Mouse (Mus musculus): ENCODE measurements around the gene Kcp. TPM values are rescaled to one million over a fixed set of nuclear protein-coding genes. Genes with fewer than 3 reads are reported as not detected.

Gene Kcp
- polyA plus RNA-seq, 1 experiment = 3.0 TPM

- Histone ChIP-seq H3K4me3 (ENCODE audit: low read depth, low read length) (no peak overlapping the region), H3K4me1 (ENCODE audit: control insufficient read depth, insufficient read depth, insufficient read length, low read length) (no peaks in the 10 kb centered on the region), H3K27ac (ENCODE audit: insufficient read depth, low read depth, low read length) (no peak overlapping the region), H3K36me3 (ENCODE audit: control insufficient read depth, insufficient read depth, low read length) (peaks cover 37% of the 10 kb centered on the region), H3K27me3 (ENCODE audit: control insufficient read depth, insufficient read depth, low read length) (no peaks in the 10 kb centered on the region)
- 86% methylated on average over 6 of the region's 6 CpGs for WGBS
- TF ChIP-seq POLR2A (IDR thresholded peaks at IDR 0.05; ENCODE audit: low read depth, low read length) (no peak), CTCF (IDR thresholded peaks at IDR 0.05; ENCODE audit: extremely low read depth, insufficient read length, insufficient replicate concordance, low read depth, low read length) (no peak)
Observed at GRCm38 (mm10) chr6:29540223-29540622, 32.5 kb upstream of the Kcp start.

GRCm38 (mm10) chr6:29539502-29539901, 31.8 kb upstream of the Kcp start:
- no peak for TF ChIP-seq CTCF (IDR thresholded peaks at IDR 0.05; ENCODE audit: extremely low read depth, insufficient read length, insufficient replicate concordance, low read depth, low read length)
- TF ChIP-seq POLR2A (IDR thresholded peaks at IDR 0.05; ENCODE audit: low read depth, low read length) = no peak
- Histone ChIP-seq H3K27me3 (ENCODE audit: control insufficient read depth, insufficient read depth, low read length) (no peaks in the 10 kb centered on the region), H3K4me3 (ENCODE audit: low read depth, low read length) (no peak overlapping the region), H3K27ac (ENCODE audit: insufficient read depth, low read depth, low read length) (no peak overlapping the region), H3K4me1 (ENCODE audit: control insufficient read depth, insufficient read depth, insufficient read length, low read length) (no peaks in the 10 kb centered on the region), H3K36me3 (ENCODE audit: control insufficient read depth, insufficient read depth, low read length) (peaks cover 32% of the 10 kb centered on the region)
- WGBS = 85% methylated on average over 8 of the region's 8 CpGs

- 82% methylated on average over 3 of the region's 3 CpGs for WGBS
- no peak for TF ChIP-seq POLR2A (IDR thresholded peaks at IDR 0.05; ENCODE audit: low read depth, low read length)
- no peak for TF ChIP-seq CTCF (IDR thresholded peaks at IDR 0.05; ENCODE audit: extremely low read depth, insufficient read length, insufficient replicate concordance, low read depth, low read length)
Observed at GRCm38 (mm10) chr6:29537221-29537620, 29.5 kb upstream of the Kcp start.

GRCm38 (mm10) chr6:29536651-29537193, 29.0 kb upstream of the Kcp start:
- Histone ChIP-seq H3K27me3 (ENCODE audit: control insufficient read depth, insufficient read depth, low read length) (no peaks in the 10 kb centered on the region), H3K4me1 (ENCODE audit: control insufficient read depth, insufficient read depth, insufficient read length, low read length) (no peaks in the 10 kb centered on the region), H3K4me3 (ENCODE audit: low read depth, low read length) (no peak overlapping the region), H3K36me3 (ENCODE audit: control insufficient read depth, insufficient read depth, low read length) (peaks cover 14% of the 10 kb centered on the region), H3K27ac (ENCODE audit: insufficient read depth, low read depth, low read length) (no peak overlapping the region)
- TF ChIP-seq CTCF (IDR thresholded peaks at IDR 0.05; ENCODE audit: extremely low read depth, insufficient read length, insufficient replicate concordance, low read depth, low read length) (no peak), POLR2A (IDR thresholded peaks at IDR 0.05; ENCODE audit: low read depth, low read length) (no peak)
- 63% methylated on average over 4 of the region's 4 CpGs for WGBS

More at GRCm38 (mm10) chr6:29537221-29537620, 29.5 kb upstream of the Kcp start:
- Histone ChIP-seq H3K36me3 (ENCODE audit: control insufficient read depth, insufficient read depth, low read length) (peaks cover 16% of the 10 kb centered on the region), H3K4me3 (ENCODE audit: low read depth, low read length) (no peak overlapping the region), H3K27ac (ENCODE audit: insufficient read depth, low read depth, low read length) (no peak overlapping the region), H3K4me1 (ENCODE audit: control insufficient read depth, insufficient read depth, insufficient read length, low read length) (no peaks in the 10 kb centered on the region), H3K27me3 (ENCODE audit: control insufficient read depth, insufficient read depth, low read length) (no peaks in the 10 kb centered on the region)

- Histone ChIP-seq H3K4me3 (ENCODE audit: low read depth, low read length) (no peak overlapping the region), H3K4me1 (ENCODE audit: control insufficient read depth, insufficient read depth, insufficient read length, low read length) (no peaks in the 10 kb centered on the region), H3K36me3 (ENCODE audit: control insufficient read depth, insufficient read depth, low read length) (peaks cover 5% of the 10 kb centered on the region), H3K27ac (ENCODE audit: insufficient read depth, low read depth, low read length) (no peak overlapping the region), H3K27me3 (ENCODE audit: control insufficient read depth, insufficient read depth, low read length) (no peaks in the 10 kb centered on the region)
- 60% methylated on average over 6 of the region's 6 CpGs for WGBS
- TF ChIP-seq CTCF (IDR thresholded peaks at IDR 0.05; ENCODE audit: extremely low read depth, insufficient read length, insufficient replicate concordance, low read depth, low read length) (no peak), POLR2A (IDR thresholded peaks at IDR 0.05; ENCODE audit: low read depth, low read length) (no peak)
Observed at GRCm38 (mm10) chr6:29535316-29535715, 27.6 kb upstream of the Kcp start.

GRCm38 (mm10) chr6:29530050-29530449, 22.3 kb upstream of the Kcp start:
- TF ChIP-seq CTCF (IDR thresholded peaks at IDR 0.05; ENCODE audit: extremely low read depth, insufficient read length, insufficient replicate concordance, low read depth, low read length) (no peak), POLR2A (IDR thresholded peaks at IDR 0.05; ENCODE audit: low read depth, low read length) (no peak)
- H3K27ac ChIP-seq (ENCODE audit: insufficient read depth, low read depth, low read length) = no peak overlapping the region
- peaks cover 9% of the 10 kb centered on the region for H3K27me3 ChIP-seq (ENCODE audit: control insufficient read depth, insufficient read depth, low read length)
- no peaks in the 10 kb centered on the region for H3K36me3 ChIP-seq (ENCODE audit: control insufficient read depth, insufficient read depth, low read length)
- H3K4me1 ChIP-seq (ENCODE audit: control insufficient read depth, insufficient read depth, insufficient read length, low read length) = peaks cover 17% of the 10 kb centered on the region; the same call in 1 of the 2 replicates
- WGBS = 57% methylated on average over 4 of the region's 4 CpGs
- H3K4me3 ChIP-seq (ENCODE audit: low read depth, low read length) = no peak overlapping the region

- H3K4me3 ChIP-seq (ENCODE audit: low read depth, low read length) = peak overlapping the region; percentile 50
- H3K36me3 ChIP-seq (ENCODE audit: control insufficient read depth, insufficient read depth, low read length) = no peaks in the 10 kb centered on the region
- peaks cover 9% of the 10 kb centered on the region for H3K27me3 ChIP-seq (ENCODE audit: control insufficient read depth, insufficient read depth, low read length)
- peak overlapping the region; percentile 53 for H3K27ac ChIP-seq (ENCODE audit: insufficient read depth, low read depth, low read length)
- WGBS = 25% methylated on average over 2 of the region's 2 CpGs
- peaks cover 17% of the 10 kb centered on the region; the same call in 1 of the 2 replicates for H3K4me1 ChIP-seq (ENCODE audit: control insufficient read depth, insufficient read depth, insufficient read length, low read length)
- no peak for TF ChIP-seq CTCF (IDR thresholded peaks at IDR 0.05; ENCODE audit: extremely low read depth, insufficient read length, insufficient replicate concordance, low read depth, low read length)
- no peak for TF ChIP-seq POLR2A (IDR thresholded peaks at IDR 0.05; ENCODE audit: low read depth, low read length)
Observed at GRCm38 (mm10) chr6:29529444-29529820, 21.7 kb upstream of the Kcp start.

All from small intestine, adult 2 months (tissue).